Mouse (Mus musculus) forebrain, embryonic 16.5 days (tissue): ENCODE results near the gene Ang4. TPM values are rescaled to one million over a fixed set of nuclear protein-coding genes. Genes with fewer than 3 reads are reported as not detected.

ENCODE experiments used
- ATAC-seq: fragments of 200-750 bp; cut with Nextera tagmentation; 2 replicates; pipeline ENCODE4 v1.8.0; 2017; ENCODE audit warnings: mild to moderate bottlenecking, moderate library complexity
- H3K27ac ChIP-seq: fragments of 300-500 bp; sonication (generic); 2 replicates; pipeline ENCODE4 v1.5.1; 2014; ENCODE audit warnings: low read length, control low read depth
- H3K27me3 ChIP-seq: fragments of 300-500 bp; sonication (generic); replicated peaks from 2 replicates; pipeline ENCODE4 v1.6.1; 2014; ENCODE audit warnings: low read length; ENCODE audit not compliant: control insufficient read depth, insufficient read depth
- H3K36me3 ChIP-seq: fragments of 300-500 bp; sonication (generic); 2 replicates; pipeline ENCODE4 v1.6.1; 2014; ENCODE audit not compliant: control insufficient read depth, insufficient read depth
- H3K4me1 ChIP-seq: fragments of 300-500 bp; sonication (generic); replicated peaks from 2 replicates; pipeline ENCODE4 v1.6.1; 2014; ENCODE audit warnings: low read length; ENCODE audit not compliant: control insufficient read depth, insufficient read depth
- H3K4me2 ChIP-seq: fragments of 300-500 bp; sonication (generic); 2 replicates; pipeline ENCODE4 v1.6.1; 2014; ENCODE audit warnings: mild to moderate bottlenecking, low read length, control low read depth
- H3K4me3 ChIP-seq: fragments of 300-500 bp; sonication (generic); replicated peaks from 2 replicates; pipeline ENCODE4 v1.5.1; 2014; ENCODE audit warnings: mild to moderate bottlenecking, low read length, control low read depth
- H3K9ac ChIP-seq: fragments of 300-500 bp; sonication (generic); replicated peaks from 2 replicates; pipeline ENCODE4 v1.6.1; 2014; ENCODE audit warnings: low read depth, low read length, control low read depth
- H3K9me3 ChIP-seq: fragments of 300-500 bp; sonication (generic); 2 replicates; pipeline ENCODE4 v1.6.1; 2016; ENCODE audit warnings: low read length; ENCODE audit not compliant: control insufficient read depth
- WGBS: fragments of 180-500 bp; shearing (Covaris S2); extraction: QIAGEN DNeasy Blood & Tissue Kit; methylation state at CpG from one replicate; pipeline ENCODE4 v1.1.7; 2014; 5-methylcytosine and 5-hydroxymethylcytosine counted together
- polyA plus RNA-seq: library from polyadenylated mRNA; unstranded; fragments of >200 nt; fragmentation: Nextera tagmentation; extraction: Ambion mirVana; gene quantifications from 2 replicates; pipeline ENCODE4 v1.2.1, GENCODE M21; 2015

Ang4 gene
- polyA plus RNA-seq, 1 experiment from 2014 or later, result not detected

DNA sequence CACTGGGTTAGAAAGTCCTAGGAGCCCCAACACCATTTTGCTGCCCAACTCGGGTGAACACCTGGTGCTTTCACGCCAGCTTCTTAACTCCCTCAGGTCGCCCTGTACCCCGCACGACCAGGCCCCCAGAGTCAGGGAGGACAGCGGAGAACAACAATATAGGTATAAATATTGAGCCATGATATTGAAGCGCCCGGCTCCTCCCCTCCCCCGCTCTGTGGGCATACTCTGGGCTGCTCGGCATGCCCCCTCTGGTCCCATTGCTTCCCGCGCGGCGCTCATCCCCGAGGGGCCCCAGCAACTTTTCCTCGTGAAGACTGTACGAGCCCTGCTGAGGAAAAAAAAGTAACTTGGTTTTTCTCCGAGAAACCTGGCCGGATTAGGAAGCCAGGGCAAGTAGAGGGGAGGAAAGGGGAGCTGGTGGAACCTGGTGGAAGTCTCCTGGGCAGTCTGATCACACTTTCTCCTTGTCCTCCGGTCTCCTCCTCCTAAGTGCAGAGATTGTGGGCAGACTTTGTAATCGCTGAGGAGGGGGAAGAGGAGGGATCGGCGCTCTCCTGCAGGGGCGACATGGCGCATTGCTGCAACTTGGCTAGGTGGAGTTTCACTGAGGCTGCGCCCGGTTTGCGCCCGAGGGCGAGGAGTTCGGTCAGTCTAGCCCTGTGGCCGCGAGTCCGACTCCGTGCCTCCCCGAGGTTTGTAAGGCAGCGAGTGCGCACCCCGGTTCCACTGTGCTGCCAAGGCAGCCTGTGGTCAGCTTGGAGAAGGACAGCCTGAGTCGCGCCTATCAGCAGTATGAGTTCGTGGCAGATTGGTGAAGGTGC is 32.8 kb downstream of the Ang4 start:
- WGBS, result 1% methylated on average over 41 of the region's 42 CpGs
- H3K27me3 ChIP-seq, result peaks cover 35% of the 10 kb centered on the region
- H3K4me2 ChIP-seq, result peak overlapping the region; percentile 47
- peaks cover 12% of the 10 kb centered on the region for H3K4me1 ChIP-seq
- H3K4me3 ChIP-seq, result peak overlapping the region; percentile 32
- H3K27ac ChIP-seq, result no peak overlapping the region
- no peaks in the 10 kb centered on the region for H3K36me3 ChIP-seq
- no peaks in the 10 kb centered on the region for H3K9me3 ChIP-seq
- H3K9ac ChIP-seq, result no peak overlapping the region
- no peak for ATAC-seq

GRCm38 (mm10) chr14:51739150-51739993 is 34.0 kb downstream of the Ang4 start:
- Histone ChIP-seq H3K4me1 (peaks cover 12% of the 10 kb centered on the region), H3K4me2 (peak overlapping the region; percentile 55), H3K9ac (no peak overlapping the region), H3K36me3 (no peaks in the 10 kb centered on the region), H3K27ac (no peak overlapping the region), H3K27me3 (peaks cover 35% of the 10 kb centered on the region), H3K4me3 (peak overlapping the region; percentile 29), H3K9me3 (no peaks in the 10 kb centered on the region)
- ATAC-seq, result no peak
- 2% methylated on average over 24 of the region's 24 CpGs for WGBS

- Histone ChIP-seq H3K4me2 (peak overlapping the region; percentile 55), H3K4me1 (peaks cover 12% of the 10 kb centered on the region), H3K4me3 (peak overlapping the region; percentile 29), H3K27me3 (peaks cover 35% of the 10 kb centered on the region), H3K27ac (no peak overlapping the region), H3K9me3 (no peaks in the 10 kb centered on the region), H3K9ac (no peak overlapping the region), H3K36me3 (no peaks in the 10 kb centered on the region)
- WGBS, result 3% methylated on average over 29 of the region's 29 CpGs
- no peak for ATAC-seq
Observed at GRCm38 (mm10) chr14:51738411-51739149, 34.8 kb downstream of the Ang4 start.

- Histone ChIP-seq H3K4me1 (peaks cover 12% of the 10 kb centered on the region), H3K36me3 (no peaks in the 10 kb centered on the region), H3K4me2 (no peak overlapping the region), H3K9ac (no peak overlapping the region), H3K27ac (no peak overlapping the region), H3K4me3 (no peak overlapping the region), H3K9me3 (no peaks in the 10 kb centered on the region), H3K27me3 (peaks cover 35% of the 10 kb centered on the region)
- 8% methylated on average over 12 of the region's 12 CpGs for WGBS
- no peak for ATAC-seq
Observed at GRCm38 (mm10) chr14:51737967-51738366, 35.4 kb downstream of the Ang4 start.

DNA sequence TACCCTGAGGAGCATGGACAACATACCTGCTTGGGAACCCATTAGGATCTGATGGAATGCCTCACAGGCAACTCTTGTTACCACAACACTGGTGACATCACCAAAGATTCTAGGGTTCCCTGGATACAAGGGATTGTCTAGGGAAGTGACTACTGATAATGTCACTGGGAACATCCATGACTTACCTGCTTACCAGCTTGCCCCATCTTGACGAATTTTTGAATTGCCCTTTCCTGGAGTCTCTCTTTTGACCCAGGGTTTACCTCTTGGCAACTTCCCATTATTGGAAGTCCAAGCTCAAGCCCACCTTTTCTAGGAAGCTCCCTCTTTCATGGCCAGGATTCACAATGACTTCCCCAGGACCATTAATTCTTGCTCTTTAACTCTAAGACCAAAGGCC is 56.3 kb downstream of the Ang4 start, which contains the start of gene Gm5800:
Gene Gm5800, minus strand, starts transcription at position 101 of the 400 bp plus-strand sequence.
- Histone ChIP-seq H3K4me2 (no peak within 1 kb of the TSS), H3K27me3 (no peaks in the 10 kb centered on the region), H3K27ac (no peak within 1 kb of the TSS), H3K36me3 (no peaks in the 10 kb centered on the region), H3K4me1 (no peaks in the 10 kb centered on the region), H3K9ac (no peak within 1 kb of the TSS), H3K4me3 (no peak within 1 kb of the TSS), H3K9me3 (no peaks in the 10 kb centered on the region)
- WGBS, result 57% methylated on average over 1 of the region's 1 CpGs
- no peak for ATAC-seq

Other genes starting within 250 kb of the Ang4 start
- not detected in 2 replicates for gene Gm5622, start 220.8 kb downstream of the Ang4 start, polyA plus RNA-seq
- not detected in 2 replicates for gene Gm17175, start 199.5 kb downstream of the Ang4 start, polyA plus RNA-seq
- not detected in 2 replicates for gene Gm17174, start 181.5 kb downstream of the Ang4 start, polyA plus RNA-seq
- gene Gm17078, start 162.3 kb downstream of the Ang4 start, polyA plus RNA-seq, result not detected in 2 replicates
- gene Gm4181, start 137.9 kb downstream of the Ang4 start, polyA plus RNA-seq, result not detected in 2 replicates
- not detected in 2 replicates for gene Gm17079, start 78.1 kb downstream of the Ang4 start, polyA plus RNA-seq
- not detected in 2 replicates for gene Gm5800, start 56.4 kb downstream of the Ang4 start, polyA plus RNA-seq
- gene AY358078, start 26.5 kb upstream of the Ang4 start, polyA plus RNA-seq, result not detected in 2 replicates
- gene Ear6, start 80.1 kb upstream of the Ang4 start, polyA plus RNA-seq, result not detected in 2 replicates
- 69.0 and 94.7 TPM in 2 replicates for gene Mettl17, start 111.3 kb upstream of the Ang4 start, polyA plus RNA-seq
- gene Slc39a2, start 119.3 kb upstream of the Ang4 start, polyA plus RNA-seq, result 1.5 and 2.6 TPM in 2 replicates
- gene Ndrg2, start 140.6 kb upstream of the Ang4 start, polyA plus RNA-seq, result 169 and 179 TPM in 2 replicates
- not detected in 2 replicates for gene Tppp2, start 144.8 kb upstream of the Ang4 start, polyA plus RNA-seq
- not detected in 2 replicates for gene Rnase13, start 149.2 kb upstream of the Ang4 start, polyA plus RNA-seq
- 58.5 and 70.4 TPM in 2 replicates for gene Arhgef40, start 211.1 kb upstream of the Ang4 start, polyA plus RNA-seq
- 0.67 and 0.81 TPM in 2 replicates for gene Tmem253, start 242.1 kb upstream of the Ang4 start, polyA plus RNA-seq
- gene Zfp219, start 247.1 kb upstream of the Ang4 start, polyA plus RNA-seq, result 28.6 and 32.2 TPM in 2 replicates